24 mouse cellular contexts compared by ENCODE assay signal in genomic region chr2:77303716-77304115, GRCm38 (mm10).
"Had no signal": no experiment of that assay in that cellular context is flagged by ENCODE, and none has a peak within 500 bp of the region (broad histone marks: within the 10 kb centered on the region; RNA-seq: fewer than 3 reads in every experiment).

No protein-coding gene starts in this region.

- DNase-seq: gastrocnemius, postnatal 14 days; gastrocnemius, postnatal 36 days; heart, adult 11 months; heart, adult 2 months; heart, postnatal 10 days; heart, postnatal 4 days; kidney, postnatal 10 days; liver; liver, embryonic 13.5 days; liver, postnatal 0 days had no signal

- H3K9me3 ChIP-seq: heart, embryonic 10.5 days; heart, embryonic 12.5 days; hindbrain, embryonic 10.5 days; hindbrain, embryonic 12.5 days; kidney, embryonic 15.5 days; limb, embryonic 10.5 days; limb, embryonic 12.5 days; liver, embryonic 13.5 days; liver, embryonic 15.5 days had no signal

- H3K4me1 ChIP-seq: hindbrain, embryonic 10.5 days; hindbrain, embryonic 12.5 days; limb, embryonic 10.5 days; liver, embryonic 13.5 days; liver, embryonic 15.5 days had no signal

- ATAC-seq: hindbrain, embryonic 16.5 days; inflammation-experienced regulatory T-cells, adult 6 months; liver, postnatal 0 days had no signal

- H3K4me3 ChIP-seq: heart, adult 2 months; heart, embryonic 10.5 days; heart, embryonic 12.5 days; hindbrain, embryonic 10.5 days; hindbrain, embryonic 12.5 days; kidney, embryonic 15.5 days; layer of hippocampus, adult 2 months; left cerebral cortex, adult 2 months; limb, embryonic 10.5 days; limb, embryonic 12.5 days; liver, embryonic 13.5 days; liver, embryonic 15.5 days had no signal

- H3K27ac ChIP-seq: heart, adult 2 months; heart, embryonic 10.5 days; hindbrain, embryonic 10.5 days; hindbrain, embryonic 12.5 days; hindbrain, embryonic 14.5 days; layer of hippocampus, adult 2 months; left cerebral cortex, adult 2 months; limb, embryonic 10.5 days; limb, embryonic 12.5 days; liver, embryonic 13.5 days; liver, embryonic 15.5 days had no signal

- H3K4me2 ChIP-seq: heart, embryonic 12.5 days; hindbrain, embryonic 12.5 days; hindbrain, embryonic 14.5 days; kidney, embryonic 15.5 days; limb, embryonic 12.5 days; liver, embryonic 11.5 days; liver, embryonic 13.5 days; liver, embryonic 15.5 days had no signal

- H3K9ac ChIP-seq: heart, embryonic 12.5 days; hindbrain, embryonic 12.5 days; hindbrain, embryonic 14.5 days; kidney, embryonic 15.5 days; limb, embryonic 12.5 days; liver, embryonic 13.5 days; liver, embryonic 15.5 days; liver, postnatal 0 days had no signal

- H3K36me3 ChIP-seq: heart, embryonic 10.5 days; heart, embryonic 12.5 days; hindbrain, embryonic 10.5 days; hindbrain, embryonic 12.5 days; kidney, embryonic 15.5 days; limb, embryonic 10.5 days; limb, embryonic 12.5 days; liver, embryonic 13.5 days; liver, embryonic 15.5 days had no signal

- H3K27me3 ChIP-seq: heart, embryonic 12.5 days; hindbrain, embryonic 12.5 days; kidney, embryonic 15.5 days; limb, embryonic 12.5 days; liver, embryonic 13.5 days; liver, embryonic 15.5 days had no signal
